Mouse (Mus musculus) heart, adult 2 months (tissue): ENCODE measurements around the gene Rnf144a.

Experiments
- CTCF ChIP-seq: fragments of 200-600 bp; IDR thresholded peaks from 2 replicates; pipeline ENCODE4 v1.8.1; 2022; ENCODE audit warnings: antibody characterized with exemption, mild to moderate bottlenecking, moderate library complexity
- EP300 ChIP-seq: fragments of 200-500 bp; IDR thresholded peaks from 2 replicates; pipeline ENCODE4 v1.6.1; 2011; ENCODE audit warnings: low read depth, low read length, control low read depth; ENCODE audit not compliant: insufficient read depth
- POLR2A ChIP-seq: fragments of 200-500 bp; IDR thresholded peaks from 2 replicates; pipeline ENCODE4 v1.6.1; 2011; ENCODE audit warnings: mild to moderate bottlenecking, low read depth, low read length, control low read depth; ENCODE audit not compliant: insufficient read depth

GRCm38 (mm10) chr12:26342086-26342485 is 73.0 kb downstream of the Rnf144a start:
- TF ChIP-seq CTCF = no peak
- no peak for TF ChIP-seq POLR2A
- TF ChIP-seq EP300 = no peak
